In genomic region chr12:110510171-110510871, GRCm38 (mm10) we compare ENCODE assay signal across 9 mouse cellular contexts.
DNase-seq lines count a peak whose midpoint lies in the region; ATAC-seq and TF ChIP-seq lines count a peak whose summit lies in the region.
"Had no signal": no experiment of that assay in that cellular context is flagged by ENCODE, and none has a peak within 500 bp of the region (broad histone marks: within the 10 kb centered on the region; RNA-seq: fewer than 3 reads in every experiment).

No protein-coding gene starts in this region.

- H3K4me2 ChIP-seq in limb, embryonic 12.5 days = no peak overlapping the region
- no peak overlapping the region for H3K4me2 ChIP-seq in hindbrain, embryonic 16.5 days (ENCODE audit: low read length)

- H3K27ac ChIP-seq in limb, embryonic 12.5 days = peak overlapping the region; percentile 25; the same call in 1 of the 2 replicates
- no peak overlapping the region for H3K27ac ChIP-seq in limb, embryonic 10.5 days
- peak overlapping the region; percentile 71 for H3K27ac ChIP-seq in gastrocnemius, adult 2 months
- H3K27ac ChIP-seq in hindbrain, embryonic 16.5 days (ENCODE audit: low read depth, low read length) = peak overlapping the region; percentile 51; the same call in 1 of the 2 replicates

- H3K9me3 ChIP-seq in limb, embryonic 12.5 days = no peaks in the 10 kb centered on the region
- H3K9me3 ChIP-seq in limb, embryonic 10.5 days (replicated peaks) = no peaks in the 10 kb centered on the region
- no peaks in the 10 kb centered on the region for H3K9me3 ChIP-seq in hindbrain, embryonic 16.5 days (ENCODE audit: control insufficient read depth, low read length)
- H3K9me3 ChIP-seq: G1E had no signal

- DNase-seq in limb, embryonic 10.5 days (ENCODE audit: low spot score) = no peak
- peak; percentile 93 for DNase-seq in brain, adult 2 months (ENCODE audit: low read depth, low spot score)
- DNase-seq in gastrocnemius, adult 2 months = peak; percentile 85
- peak; percentile 41 to 75 for DNase-seq in layer of hippocampus, postnatal 14 days (ENCODE audit: low spot score in 2 of 2)
- DNase-seq in retina, embryonic 14.5 days (ENCODE audit: low spot score) = no peak
- DNase-seq in spleen, postnatal 14 days (ENCODE audit: low spot score in 2 of 2) = no peak

- H3K4me1 ChIP-seq in limb, embryonic 12.5 days (replicated peaks) = peaks cover 16% of the 10 kb centered on the region
- H3K4me1 ChIP-seq in limb, embryonic 10.5 days = peaks cover 33% of the 10 kb centered on the region
- peaks cover 39% of the 10 kb centered on the region for H3K4me1 ChIP-seq in hindbrain, embryonic 16.5 days (ENCODE audit: control insufficient read depth, insufficient read depth, low read depth, low read length)

- no peaks in the 10 kb centered on the region for H3K27me3 ChIP-seq in limb, embryonic 12.5 days
- no peaks in the 10 kb centered on the region for H3K27me3 ChIP-seq in limb, embryonic 10.5 days (ENCODE audit: low read depth, poor library complexity, severe bottlenecking)
- H3K27me3 ChIP-seq in hindbrain, embryonic 16.5 days (replicated peaks; ENCODE audit: control insufficient read depth, insufficient read depth, low read length) = no peaks in the 10 kb centered on the region

- no peak overlapping the region for H3K9ac ChIP-seq in limb, embryonic 12.5 days (replicated peaks)
- no peak overlapping the region for H3K9ac ChIP-seq in hindbrain, embryonic 16.5 days (ENCODE audit: low read depth, low read length)

- intact Hi-C loops in gastrocnemius, adult 2 months (cut with DNase I) = no loop called here

- ATAC-seq in limb, embryonic 12.5 days (ENCODE audit: insufficient number of reproducible peaks, insufficient read depth, low FRiP score, low TSS enrichment, low read depth) = no peak
- ATAC-seq in hindbrain, embryonic 16.5 days = no peak

- H3K4me3 ChIP-seq in limb, embryonic 12.5 days (replicated peaks) = no peak overlapping the region
- no peak overlapping the region for H3K4me3 ChIP-seq in limb, embryonic 10.5 days
- H3K4me3 ChIP-seq in gastrocnemius, adult 2 months = no peak overlapping the region
- no peak overlapping the region for H3K4me3 ChIP-seq in hindbrain, embryonic 16.5 days (ENCODE audit: low read length)

- TF ChIP-seq CTCF in gastrocnemius, adult 2 months (IDR thresholded peaks at IDR 0.05) = no peak

- WGBS in limb, embryonic 12.5 days = 68% methylated on average over 9 of the region's 9 CpGs
- WGBS in limb, embryonic 10.5 days = 79% methylated on average over 9 of the region's 9 CpGs
- WGBS in hindbrain, embryonic 16.5 days = 60% methylated on average over 9 of the region's 9 CpGs

- peaks cover 11% of the 10 kb centered on the region; the same call in 1 of the 2 replicates for H3K36me3 ChIP-seq in limb, embryonic 12.5 days
- H3K36me3 ChIP-seq in limb, embryonic 10.5 days = peaks cover 9% of the 10 kb centered on the region
- no peaks in the 10 kb centered on the region for H3K36me3 ChIP-seq in hindbrain, embryonic 16.5 days (ENCODE audit: control insufficient read depth, insufficient read depth, low read length)

Comparison
In these comparisons a context has a peak if more than half of its experiments do, and no peak if none do; other contexts are left out.
1. DNase-seq: peak in brain, adult 2 months (single experiment), gastrocnemius, adult 2 months (single experiment) and layer of hippocampus, postnatal 14 days (2 of 2); none in limb, embryonic 10.5 days (single experiment), retina, embryonic 14.5 days (single experiment) and spleen, postnatal 14 days (0 of 2).